Mouse (Mus musculus) erythroblast, embryonic 14.5 days (primary cell): Measurements from ENCODE around the gene Cfap43.

Experiments used
- GATA1 ChIP-seq: IDR thresholded peaks from 2 replicates; pipeline ENCODE4 v1.6.1; 2012; ENCODE audit warnings: low read length, inconsistent platforms, mixed read lengths
- TAL1 ChIP-seq: IDR thresholded peaks from 3 replicates; pipeline ENCODE4 v1.6.1; 2012; ENCODE audit warnings: low read length, inconsistent platforms, mixed read lengths

GRCm38 (mm10) chr19:47821494-47821872, 97.6 kb downstream of the Cfap43 start:
- TF ChIP-seq GATA1: no peak
- no peak for TF ChIP-seq TAL1
